1 mouse cellular context compared by ENCODE assay signal in genomic region chr17:32500511-32500910, GRCm38 (mm10). TPM values are rescaled to one million over a fixed set of nuclear protein-coding genes. Genes with fewer than 3 reads are reported as not detected.
"Had no signal": no experiment of that assay in that cellular context is flagged by ENCODE, and none has a peak within 500 bp of the region (broad histone marks: within the 10 kb centered on the region; RNA-seq: fewer than 3 reads in every experiment).

No protein-coding gene starts in this region.

RNA-seq across cellular contexts. Expression of gene Cyp4f39, which starts 48.0 kb away (rescaled TPM):
- total RNA-seq: neutrophil, adult 5-6 weeks had no signal
